Mouse (Mus musculus) brain, embryonic 14.5 days (tissue): ENCODE measurements around the gene Kng1. TPM values are rescaled to one million over a fixed set of nuclear protein-coding genes. Genes with fewer than 3 reads are reported as not detected.
"Not testable (repeated sequence)": the region's sequence is repeated elsewhere in the genome, so short reads cannot be mapped to it uniquely, and the experiment has no call there.

Source experiments
- DNase-seq: peaks from one replicate; pipeline ENCODE4 v3.0.0-alpha.2; 2011; ENCODE audit warnings: low read depth
- CTCF ChIP-seq: fragments of 200-500 bp; IDR thresholded peaks from 2 replicates; pipeline ENCODE4 v1.5.1; 2012; ENCODE audit warnings: inconsistent platforms, mild to moderate bottlenecking, moderate library complexity, borderline replicate concordance; ENCODE audit not compliant: insufficient read depth, insufficient read length; ENCODE audit errors: extremely low read depth
- POLR2A ChIP-seq: fragments of 200-500 bp; IDR thresholded peaks from 2 replicates; pipeline ENCODE4 v1.6.1; 2012; ENCODE audit warnings: mild to moderate bottlenecking, inconsistent platforms, borderline replicate concordance; ENCODE audit not compliant: poor library complexity, insufficient read depth, insufficient read length, severe bottlenecking; ENCODE audit errors: extremely low read depth
- polyA plus RNA-seq: library from polyadenylated mRNA; depleted of rRNA; stranded (reverse); fragments of >200 nt; gene quantifications from 2 replicates; pipeline ENCODE4 v1.2.3, GENCODE M21; 2012

The Kng1 gene
- polyA plus RNA-seq, 1 experiment: 0.05 TPM

DNA sequence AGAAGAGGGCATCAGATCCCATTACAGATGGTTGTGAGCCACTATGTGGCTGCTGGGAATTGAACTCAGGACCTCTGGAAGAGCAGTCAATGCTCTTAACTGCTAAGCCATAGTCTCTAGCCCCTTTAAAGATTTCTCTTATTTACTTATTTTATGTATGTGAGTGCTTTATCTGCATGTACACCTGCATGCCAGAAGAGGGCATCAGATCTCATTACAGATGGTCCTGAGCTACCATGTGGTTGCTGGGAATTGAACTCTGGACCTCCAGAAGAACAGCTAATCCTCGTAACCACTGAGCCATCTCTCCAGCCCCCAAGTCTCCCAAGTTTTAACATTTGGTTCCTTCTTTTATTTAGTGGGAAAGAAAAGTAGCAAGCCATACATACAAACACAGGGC, 30.8 kb downstream of the Kng1 start:
- not testable (repeated sequence) for DNase-seq

DNA sequence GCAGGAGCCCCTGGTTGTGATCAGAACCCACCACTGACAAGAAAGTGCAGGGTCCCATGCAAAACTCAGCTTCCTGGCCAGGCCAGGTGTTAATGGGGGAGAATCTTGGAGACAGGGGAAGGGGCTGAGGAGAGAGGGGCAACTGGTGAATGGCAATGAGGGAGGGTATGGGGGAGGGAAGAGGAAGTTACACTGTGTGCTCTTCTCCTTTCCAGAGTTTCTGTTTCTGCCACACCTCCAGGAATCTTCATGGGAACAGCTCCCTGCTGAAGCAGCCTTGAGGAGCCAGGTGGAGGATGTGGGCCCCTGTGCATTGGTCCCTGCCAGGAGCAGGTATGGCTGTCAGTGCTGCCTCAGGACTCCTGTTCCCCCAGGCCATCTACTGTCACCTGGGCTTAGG, 33.7 kb downstream of the Kng1 start:
- DNase-seq: not testable (repeated sequence)

- TF ChIP-seq CTCF: no peak
- TF ChIP-seq POLR2A: no peak
- DNase-seq: no peak
These were observed 35.8 kb downstream of the Kng1 start for GRCm38 (mm10) chr16:23093321-23093953.

DNA sequence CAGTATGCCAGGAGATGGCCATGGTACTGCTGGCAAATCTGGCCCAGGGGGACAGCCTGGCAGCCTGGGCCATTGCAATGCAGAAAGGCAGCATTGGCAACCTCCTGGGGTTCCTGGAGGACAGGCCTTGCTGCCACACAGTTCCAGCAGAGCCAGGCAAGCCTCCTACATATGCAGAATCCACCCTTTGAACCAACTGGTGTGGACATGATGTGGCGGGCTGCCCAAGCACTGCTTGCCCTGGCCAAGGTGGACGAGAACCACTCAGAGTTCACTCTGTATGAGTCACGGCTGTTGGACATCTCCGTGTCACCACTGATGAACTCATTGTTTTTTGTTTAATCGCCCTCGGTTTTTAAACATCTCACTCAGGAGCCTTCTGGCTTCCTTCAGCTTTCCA, 36.5 kb downstream of the Kng1 start:
- no peak for TF ChIP-seq CTCF
- no peak for TF ChIP-seq POLR2A

DNA sequence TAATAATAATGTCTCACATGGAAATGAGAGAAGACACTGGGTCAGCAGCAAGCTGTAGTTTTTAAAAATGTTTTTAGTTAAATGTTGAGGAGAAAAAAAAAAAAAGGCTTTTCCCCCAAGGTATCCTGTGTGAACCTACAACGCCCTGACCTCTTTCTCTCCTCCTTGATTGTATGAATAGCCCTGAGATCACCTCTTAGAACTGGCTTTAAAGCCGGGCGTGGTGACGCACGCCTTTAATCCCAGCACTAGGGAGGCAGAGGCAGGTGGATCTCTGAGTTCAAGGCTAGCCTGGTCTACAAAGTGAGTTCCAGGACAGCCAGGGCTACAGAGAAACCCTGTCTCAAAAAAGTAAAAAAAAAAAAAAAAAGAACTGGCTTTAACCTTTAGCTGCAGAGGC, 37.9 kb downstream of the Kng1 start:
- DNase-seq: not testable (repeated sequence)

More for the DNA sequence above, 36.5 kb downstream of the Kng1 start:
- DNase-seq: no peak

DNA sequence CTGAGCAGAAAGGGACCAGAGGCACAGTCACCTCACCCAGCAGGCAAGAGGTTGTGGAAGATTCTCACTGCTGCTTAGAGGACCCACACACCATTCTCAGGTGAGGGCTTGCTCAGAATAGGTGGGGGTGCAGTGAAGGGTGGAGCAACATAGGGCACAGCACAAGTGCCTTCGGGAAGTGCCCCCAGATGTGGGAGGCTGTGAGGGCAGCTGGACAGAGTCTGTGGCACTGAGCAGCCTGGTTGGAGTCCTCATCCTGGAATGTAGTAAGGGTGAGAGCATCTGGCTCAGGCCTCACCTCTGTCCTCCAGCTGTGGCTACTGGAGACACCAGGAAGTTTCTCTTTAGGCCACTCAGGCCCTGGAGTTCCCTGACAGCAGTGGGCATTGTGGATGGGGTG, 39.2 kb downstream of the Kng1 start:
- not testable (repeated sequence) for DNase-seq

DNA sequence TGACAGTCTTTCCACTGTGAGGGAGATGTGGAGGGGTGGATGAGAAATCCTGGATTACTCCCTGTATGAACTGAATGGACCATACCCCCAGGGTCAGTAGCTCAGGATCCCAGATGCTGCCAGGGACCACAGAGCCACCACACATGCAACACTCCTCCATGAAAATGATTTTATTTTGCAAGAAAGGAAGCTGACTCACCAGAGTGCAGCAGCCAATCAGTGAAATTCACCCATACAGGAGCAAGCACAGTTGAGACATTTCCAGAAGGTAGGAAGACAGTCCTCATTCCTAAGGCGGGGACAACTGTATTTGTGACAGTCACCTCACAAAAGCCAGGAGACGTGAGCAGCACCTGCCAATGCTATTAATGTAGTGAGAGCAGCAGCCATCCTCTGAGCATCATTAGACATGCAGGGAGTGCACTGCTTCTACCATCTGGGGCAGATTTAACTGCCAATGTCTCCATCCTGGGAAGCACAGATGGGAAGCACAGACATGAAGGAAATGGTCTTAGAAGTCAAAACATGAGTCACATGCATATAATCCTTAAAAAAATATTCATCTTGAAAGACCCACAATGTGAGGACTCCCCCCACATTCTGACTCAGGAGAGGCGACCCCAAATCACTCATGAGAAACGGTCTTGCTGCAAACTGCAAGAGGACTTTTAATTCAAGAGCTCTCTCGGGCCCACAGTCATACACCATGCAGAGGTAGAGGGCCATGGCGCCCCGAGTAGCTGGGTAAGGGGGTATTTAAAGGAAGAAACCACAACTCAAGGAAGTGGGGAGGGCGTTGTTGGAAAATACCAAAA, 39.8 kb downstream of the Kng1 start:
- peak; percentile 61 for DNase-seq

- DNase-seq: not testable (repeated sequence)
These were observed 40.4 kb downstream of the Kng1 start for GRCm38 (mm10) chr16:23098105-23098452.

- DNase-seq: no peak
- TF ChIP-seq POLR2A: no peak
- TF ChIP-seq CTCF: no peak
These were observed 42.0 kb downstream of the Kng1 start for GRCm38 (mm10) chr16:23099632-23100031.

- TF ChIP-seq CTCF: no peak
- TF ChIP-seq POLR2A: no peak
- peak; percentile 42 for DNase-seq
These were observed 42.5 kb downstream of the Kng1 start for GRCm38 (mm10) chr16:23100099-23100575.

DNA sequence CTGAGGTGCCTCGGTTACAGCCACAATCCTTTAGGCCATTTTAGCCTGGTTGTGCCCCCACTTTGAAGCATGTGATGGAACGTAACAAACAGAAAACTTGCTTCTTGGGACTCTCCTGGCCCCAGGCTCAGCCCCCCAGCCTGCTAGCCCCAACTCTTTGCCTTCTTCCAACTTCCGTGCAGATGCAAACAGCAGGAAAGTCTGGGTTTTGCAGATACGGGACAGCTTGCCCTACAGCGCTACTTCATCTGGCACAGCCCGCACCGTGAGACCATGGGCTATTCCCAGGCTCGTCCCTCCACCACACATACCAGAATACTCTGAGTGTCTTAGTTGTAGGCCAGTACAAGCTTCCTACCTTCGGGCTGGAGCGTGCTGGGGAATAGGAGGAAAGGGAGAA, 42.9 kb downstream of the Kng1 start:
- no peak for DNase-seq
- TF ChIP-seq POLR2A (no peak), CTCF (no peak)

- DNase-seq: no peak
- no peak for TF ChIP-seq POLR2A
- no peak for TF ChIP-seq CTCF
These were observed 44.8 kb downstream of the Kng1 start for GRCm38 (mm10) chr16:23102340-23103037.

GRCm38 (mm10) chr16:23103038-23103745, 45.5 kb downstream of the Kng1 start:
- no peak for TF ChIP-seq POLR2A
- no peak for TF ChIP-seq CTCF
- DNase-seq: no peak

DNA sequence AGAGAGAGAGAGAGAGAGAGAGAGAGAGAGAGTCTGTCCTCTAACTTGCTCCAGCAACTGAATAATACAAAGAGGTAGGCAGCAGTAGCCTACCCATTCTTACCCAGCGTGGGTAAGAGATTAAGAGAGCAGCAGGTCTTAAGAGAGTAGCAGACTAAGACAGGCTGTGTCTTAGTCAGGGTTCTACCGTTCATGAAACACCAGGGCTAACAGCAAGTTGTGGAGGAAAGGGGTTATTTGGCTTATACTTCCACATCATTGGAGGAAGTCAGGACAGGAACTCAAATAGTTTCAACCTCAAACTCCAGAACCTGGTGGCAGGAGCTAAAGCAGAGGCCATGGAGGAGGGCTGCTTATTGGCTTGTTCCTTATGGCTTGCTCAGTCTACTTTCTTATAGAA, 46.2 kb downstream of the Kng1 start:
- DNase-seq: no peak
- TF ChIP-seq POLR2A (no peak), CTCF (no peak)
